Comparison of ENCODE assay signal across 8 mouse cellular contexts in genomic region chr2:125724546-125725114, GRCm38 (mm10). TPM values are rescaled to one million over a fixed set of nuclear protein-coding genes. Genes with fewer than 3 reads are reported as not detected.
DNase-seq lines count a peak whose midpoint lies in the region; ATAC-seq lines count a peak whose summit lies in the region.

No protein-coding gene starts in this region.

- no peaks in the 10 kb centered on the region for H3K36me3 ChIP-seq in heart, embryonic 10.5 days
- no peaks in the 10 kb centered on the region for H3K36me3 ChIP-seq in neural tube, embryonic 11.5 days (ENCODE audit: control insufficient read depth, insufficient read depth, low read length)

- DNase-seq in heart, embryonic 10.5 days (ENCODE audit: low spot score): no peak
- no peak for DNase-seq in heart, adult 9 months (ENCODE audit: low spot score in 2 of 2)
- DNase-seq in cerebellum, adult 18-20 months: peak; percentile 39
- peak; percentile 28 to 53 for DNase-seq in kidney, postnatal 25 days
- DNase-seq in neural tube, embryonic 11.5 days (ENCODE audit: low spot score): peak; percentile 57
- DNase-seq in spleen, postnatal 10 days (ENCODE audit: low spot score in 2 of 2): no peak
- DNase-seq in layer of hippocampus, adult 9-10 months (ENCODE audit: low spot score): no peak

- H3K9me3 ChIP-seq in heart, embryonic 10.5 days: no peaks in the 10 kb centered on the region
- no peaks in the 10 kb centered on the region for H3K9me3 ChIP-seq in neural tube, embryonic 11.5 days (ENCODE audit: control insufficient read depth, low read length)

- 1% methylated on average over 16 of the region's 16 CpGs for WGBS in heart, embryonic 10.5 days
- WGBS in neural tube, embryonic 11.5 days: 1% methylated on average over 16 of the region's 16 CpGs

- peak; percentile 38; the same call in 1 of the 2 replicates for ATAC-seq in granulocyte monocyte progenitor cell, adult 5-6 weeks (replicated peaks; ENCODE audit: poor library complexity, severe bottlenecking)
- ATAC-seq in neural tube, embryonic 11.5 days (ENCODE audit: insufficient read depth, low FRiP score, low TSS enrichment): peak; percentile 56

- H3K27me3 ChIP-seq in heart, embryonic 10.5 days (ENCODE audit: insufficient read depth, poor library complexity, severe bottlenecking): peaks cover 66% of the 10 kb centered on the region
- peaks cover 21% of the 10 kb centered on the region for H3K27me3 ChIP-seq in neural tube, embryonic 11.5 days (ENCODE audit: control insufficient read depth, insufficient read depth, low read length)

- no peak overlapping the region for H3K27ac ChIP-seq in heart, embryonic 10.5 days
- H3K27ac ChIP-seq in neural tube, embryonic 11.5 days (ENCODE audit: low read depth, low read length): 0 out of 2 replicates have a peak overlapping the region, but pooled peaks have one; percentile 34

- peak overlapping the region; percentile 69 for H3K4me3 ChIP-seq in heart, embryonic 10.5 days
- peak overlapping the region; percentile 51 for H3K4me3 ChIP-seq in neural tube, embryonic 11.5 days (ENCODE audit: low read depth, low read length)

- H3K9ac ChIP-seq in neural tube, embryonic 11.5 days (ENCODE audit: low read length): peak overlapping the region; percentile 54

- peak overlapping the region; percentile 99 for H3K4me2 ChIP-seq in neural tube, embryonic 11.5 days (ENCODE audit: low read depth)

- peaks cover 25% of the 10 kb centered on the region; the same call in 1 of the 2 replicates for H3K4me1 ChIP-seq in heart, embryonic 10.5 days
- H3K4me1 ChIP-seq in neural tube, embryonic 11.5 days (ENCODE audit: control insufficient read depth, insufficient read depth, low read length): peaks cover 11% of the 10 kb centered on the region; the same call in 1 of the 2 replicates

RNA-seq across cellular contexts. Expression of gene Shc4, which starts 0.7 kb away (rescaled TPM):
- polyA plus RNA-seq in heart, embryonic 10.5 days (2016; fragmentation: Nextera tagmentation; extraction: Ambion mirVana): 1.5 and 2.2 TPM in 2 replicates
- not detected in 2 replicates for total RNA-seq in granulocyte monocyte progenitor cell, adult 5-6 weeks (2014; fragmentation: Nextera tagmentation)
- 0.26 and 1.0 TPM in 2 replicates for total RNA-seq in granulocyte monocyte progenitor cell, adult 5-6 weeks (2017)
- polyA plus RNA-seq in neural tube, embryonic 11.5 days (2014; fragmentation: Nextera tagmentation; extraction: Ambion mirVana): 1.7 and 2.1 TPM in 2 replicates

RNA-seq across cellular contexts. Expression of gene Eid1, which starts 51.7 kb away (rescaled TPM):
- 124 and 142 TPM in 2 replicates for polyA plus RNA-seq in heart, embryonic 10.5 days (2016; fragmentation: Nextera tagmentation; extraction: Ambion mirVana)
- 68.2 and 71.7 TPM in 2 replicates for total RNA-seq in granulocyte monocyte progenitor cell, adult 5-6 weeks (2014; fragmentation: Nextera tagmentation)
- 121 and 142 TPM in 2 replicates for total RNA-seq in granulocyte monocyte progenitor cell, adult 5-6 weeks (2017)
- 271 and 289 TPM in 2 replicates for polyA plus RNA-seq in neural tube, embryonic 11.5 days (2014; fragmentation: Nextera tagmentation; extraction: Ambion mirVana)

RNA-seq across cellular contexts. Expression of gene Secisbp2l, which starts 58.0 kb away (rescaled TPM):
- polyA plus RNA-seq in heart, embryonic 10.5 days (2016; fragmentation: Nextera tagmentation; extraction: Ambion mirVana): 12.6 and 15.0 TPM in 2 replicates
- total RNA-seq in granulocyte monocyte progenitor cell, adult 5-6 weeks (2014; fragmentation: Nextera tagmentation): 11.2 and 20.4 TPM in 2 replicates
- total RNA-seq in granulocyte monocyte progenitor cell, adult 5-6 weeks (2017): 14.2 and 17.7 TPM in 2 replicates
- polyA plus RNA-seq in neural tube, embryonic 11.5 days (2014; fragmentation: Nextera tagmentation; extraction: Ambion mirVana): 30.3 and 31.6 TPM in 2 replicates

Comparison
In these comparisons a context has a peak if more than half of its experiments do, and no peak if none do; other contexts are left out.
1. DNase-seq: peak in cerebellum, adult 18-20 months (2 of 2), kidney, postnatal 25 days (2 of 2) and neural tube, embryonic 11.5 days (single experiment); none in heart, embryonic 10.5 days (single experiment), heart, adult 9 months (0 of 2), spleen, postnatal 10 days (0 of 2) and layer of hippocampus, adult 9-10 months (single experiment).